ENCODE assay signal across 9 mouse cellular contexts in genomic region chr19:29826686-29827085, GRCm38 (mm10). TPM values are rescaled to one million over a fixed set of nuclear protein-coding genes. Genes with fewer than 3 reads are reported as not detected.
DNase-seq lines count a peak whose midpoint lies in the region; ATAC-seq lines count a peak whose summit lies in the region.
"Had no signal": no experiment of that assay in that cellular context is flagged by ENCODE, and none has a peak within 500 bp of the region (broad histone marks: within the 10 kb centered on the region; RNA-seq: fewer than 3 reads in every experiment).

No protein-coding gene starts in this region.

- no peaks in the 10 kb centered on the region for H3K4me1 ChIP-seq in midbrain, embryonic 13.5 days (replicated peaks)
- no peaks in the 10 kb centered on the region for H3K4me1 ChIP-seq in midbrain, embryonic 11.5 days (ENCODE audit: control insufficient read depth, insufficient read depth, low read length)
- H3K4me1 ChIP-seq: midbrain, embryonic 12.5 days had no signal

- H3K36me3 ChIP-seq in midbrain, embryonic 13.5 days, result no peaks in the 10 kb centered on the region
- no peaks in the 10 kb centered on the region for H3K36me3 ChIP-seq in midbrain, embryonic 11.5 days (ENCODE audit: control insufficient read depth, insufficient read depth, low read length)
- H3K36me3 ChIP-seq: midbrain, embryonic 12.5 days had no signal

- peak; percentile 9 to 16 for DNase-seq in adrenal gland, postnatal 36 days
- no peak for DNase-seq in adrenal gland, adult 8-10 months
- no peak for DNase-seq in midbrain, embryonic 11.5 days (ENCODE audit: low spot score, missing footprints)
- peak; percentile 44 for DNase-seq in heart, postnatal 4 days
- DNase-seq in left cerebral cortex, postnatal 14 days (ENCODE audit: low spot score in 2 of 2), result peak; percentile 30 to 53
- DNase-seq in right cerebral cortex, postnatal 25 days, result peak; percentile 37
- DNase-seq in gastrocnemius, postnatal 4 days (ENCODE audit: low spot score in 2 of 2), result no peak

- H3K27ac ChIP-seq in midbrain, embryonic 13.5 days, result no peak overlapping the region
- no peak overlapping the region for H3K27ac ChIP-seq in midbrain, embryonic 11.5 days (ENCODE audit: low read depth, low read length)
- H3K27ac ChIP-seq: midbrain, embryonic 12.5 days had no signal

- H3K27me3 ChIP-seq in midbrain, embryonic 13.5 days, result no peaks in the 10 kb centered on the region
- H3K27me3 ChIP-seq in midbrain, embryonic 11.5 days (ENCODE audit: control insufficient read depth, insufficient read depth, low read length), result no peaks in the 10 kb centered on the region
- H3K27me3 ChIP-seq: midbrain, embryonic 12.5 days had no signal

- WGBS in midbrain, embryonic 13.5 days, result 85% methylated on average over 1 of the region's 1 CpGs
- WGBS in midbrain, embryonic 11.5 days, result 68% methylated on average over 1 of the region's 1 CpGs

- H3K9me3 ChIP-seq in midbrain, embryonic 13.5 days, result no peaks in the 10 kb centered on the region
- H3K9me3 ChIP-seq in midbrain, embryonic 11.5 days (ENCODE audit: control insufficient read depth, low read length), result no peaks in the 10 kb centered on the region
- H3K9me3 ChIP-seq: midbrain, embryonic 12.5 days had no signal

- H3K9ac ChIP-seq in midbrain, embryonic 13.5 days (replicated peaks), result no peak overlapping the region
- H3K9ac ChIP-seq in midbrain, embryonic 11.5 days (ENCODE audit: low read length), result no peak overlapping the region
- H3K9ac ChIP-seq: midbrain, embryonic 12.5 days had no signal

- H3K4me3 ChIP-seq in midbrain, embryonic 13.5 days (replicated peaks), result no peak overlapping the region
- no peak overlapping the region for H3K4me3 ChIP-seq in midbrain, embryonic 11.5 days (ENCODE audit: low read depth, low read length)
- H3K4me3 ChIP-seq: midbrain, embryonic 12.5 days had no signal

- no peak overlapping the region for H3K4me2 ChIP-seq in midbrain, embryonic 13.5 days (replicated peaks)
- no peak overlapping the region for H3K4me2 ChIP-seq in midbrain, embryonic 11.5 days
- H3K4me2 ChIP-seq: midbrain, embryonic 12.5 days had no signal

- intact Hi-C loops in left cerebral cortex, postnatal 14 days (cut with DNase I), result loop anchor here (2.0 to 5.0 kb wide), 2 partner anchors 152 to 301 kb away; no protein-coding TSS in a partner anchor

- peak; percentile 66; the same call in 1 of the 2 replicates for ATAC-seq in midbrain, embryonic 13.5 days
- no peak for ATAC-seq in midbrain, embryonic 11.5 days (ENCODE audit: low FRiP score)

RNA-seq across cellular contexts. Expression of gene Ranbp6, which starts 13.9 kb away (rescaled TPM):
- 10 to 100 TPM; 15.1 to 16.8 TPM for total RNA-seq in adrenal gland, postnatal 36 days (2021)
- total RNA-seq in adrenal gland, adult 8-10 months (2022), result 10 to 100 TPM; 16.4 to 19.7 (median 19.3) TPM
- 46.4 and 50.1 TPM in 2 replicates for polyA plus RNA-seq in midbrain, embryonic 13.5 days (2015; fragmentation: Nextera tagmentation; extraction: Ambion mirVana)
- 47.8 and 49.2 TPM in 2 replicates for polyA plus RNA-seq in midbrain, embryonic 11.5 days (2014; fragmentation: Nextera tagmentation; extraction: Ambion mirVana)
- 10 to 100 TPM; 14.1 to 14.3 TPM for total RNA-seq in heart, postnatal 4 days (2021)
- total RNA-seq in left cerebral cortex, postnatal 14 days (2021), result 10 to 100 TPM; 29.0 to 29.1 TPM
- 10 to 100 TPM; 10.2 to 12.4 TPM for total RNA-seq in gastrocnemius, postnatal 4 days (2021)

RNA-seq across cellular contexts. Expression of gene 9930021J03Rik, which starts 20.9 kb away (rescaled TPM):
- total RNA-seq in adrenal gland, postnatal 36 days (2021), result 10 to 100 TPM; 16.3 to 16.6 TPM
- total RNA-seq in adrenal gland, adult 8-10 months (2022), result 10 to 100 TPM; 14.8 to 20.4 (median 16.8) TPM
- polyA plus RNA-seq in midbrain, embryonic 13.5 days (2015; fragmentation: Nextera tagmentation; extraction: Ambion mirVana), result 7.6 and 7.7 TPM in 2 replicates
- 7.7 and 8.0 TPM in 2 replicates for polyA plus RNA-seq in midbrain, embryonic 11.5 days (2014; fragmentation: Nextera tagmentation; extraction: Ambion mirVana)
- 10 to 100 TPM; 14.4 to 15.8 TPM for total RNA-seq in heart, postnatal 4 days (2021)
- 10 to 100 TPM; 24.8 to 25.9 TPM for total RNA-seq in left cerebral cortex, postnatal 14 days (2021)
- total RNA-seq in gastrocnemius, postnatal 4 days (2021), result 10 to 100 TPM; 19.2 to 22.3 TPM

Comparison
In these comparisons a context has a peak if more than half of its experiments do, and no peak if none do; other contexts are left out.
1. DNase-seq: peak in adrenal gland, postnatal 36 days (2 of 2), heart, postnatal 4 days (single experiment), left cerebral cortex, postnatal 14 days (2 of 2) and right cerebral cortex, postnatal 25 days (single experiment); none in adrenal gland, adult 8-10 months (single experiment), midbrain, embryonic 11.5 days (single experiment) and gastrocnemius, postnatal 4 days (0 of 2).